Mouse (Mus musculus) cerebellum, postnatal 10 days (tissue): ENCODE data around the gene 2200002J24Rik.
"Not testable (repeated sequence)": the region's sequence is repeated elsewhere in the genome, so short reads cannot be mapped to it uniquely, and the experiment has no call there.

ENCODE experiments used
- DNase-seq, 2 experiments: peaks; one replicate each; pipeline ENCODE4 v3.0.0; 2021; ENCODE audit warnings: mixed read lengths in 2 of 2

2200002J24Rik gene

GRCm38 (mm10) chr7:30728739-30729395 is 30.1 kb downstream of the 2200002J24Rik start:
- no peak for DNase-seq

- DNase-seq = peak; percentile 99
Measured at GRCm38 (mm10) chr7:30729396-30730063, 30.8 kb downstream of the 2200002J24Rik start, which contains the start of gene Tmem147. Gene Tmem147 (minus strand): TSS chr7:30729540.

GRCm38 (mm10) chr7:30730064-30730722 is 31.5 kb downstream of the 2200002J24Rik start:
- peak; percentile 64 to 65 for DNase-seq

- no peak for DNase-seq
Measured at GRCm38 (mm10) chr7:30736211-30736610, 37.5 kb downstream of the 2200002J24Rik start.

GRCm38 (mm10) chr7:30742570-30742969 is 43.8 kb downstream of the 2200002J24Rik start:
- DNase-seq = not testable (repeated sequence)

GRCm38 (mm10) chr7:30743617-30744016 is 44.9 kb downstream of the 2200002J24Rik start, which contains the start of gene Gapdhs:
Gene Gapdhs (minus strand): TSS chr7:30743681.
- DNase-seq = not testable (repeated sequence)

GRCm38 (mm10) chr7:30744022-30744598 is 45.4 kb downstream of the 2200002J24Rik start:
- DNase-seq = peak; percentile 36 to 53

- DNase-seq = no peak
Measured at GRCm38 (mm10) chr7:30747525-30748204, 48.9 kb downstream of the 2200002J24Rik start.
